Mouse (Mus musculus): ENCODE measurements around the gene Igfbp2.

Igfbp2 gene

DNA sequence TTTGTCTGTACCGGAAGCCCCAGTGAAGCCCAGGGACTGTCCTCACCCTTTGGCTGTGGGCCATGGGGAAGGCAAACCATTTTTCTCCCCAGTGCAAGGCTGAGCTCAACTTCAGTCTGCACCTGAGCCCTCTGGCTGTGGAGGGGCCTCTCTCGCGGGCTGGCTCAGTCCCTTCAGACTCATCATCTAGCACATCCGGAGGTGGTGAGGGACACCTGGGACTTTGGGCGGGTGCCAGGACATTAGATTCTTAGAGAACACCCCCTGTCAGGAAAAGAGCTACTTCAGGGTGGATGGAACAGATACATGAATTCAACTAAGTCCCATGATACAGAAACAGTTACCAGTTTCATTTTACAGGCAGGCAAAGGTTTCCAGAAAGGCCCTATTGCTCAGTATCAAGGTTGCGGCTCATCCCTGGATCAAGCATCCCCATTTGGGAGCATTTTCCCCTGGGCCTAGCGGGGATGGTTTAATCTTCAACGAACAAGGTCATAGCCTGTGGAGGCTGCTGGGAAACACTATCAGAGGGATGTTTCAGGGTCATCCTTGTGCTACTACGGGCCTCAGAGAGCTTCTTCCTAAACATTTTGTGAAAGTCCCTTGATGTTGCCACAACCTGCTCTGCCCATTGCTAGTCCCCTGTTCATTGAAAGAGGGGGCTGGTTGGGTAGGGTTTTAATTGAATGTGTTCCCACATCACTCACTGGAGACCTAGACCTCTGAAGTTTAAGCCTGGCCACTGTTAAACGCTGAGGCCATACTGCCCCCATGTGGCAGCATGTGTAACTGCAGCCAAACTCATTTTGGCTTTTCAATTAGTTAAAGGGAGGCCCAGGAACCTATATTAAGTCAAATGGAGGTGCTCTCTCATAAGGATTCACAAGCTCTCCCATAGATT lies 30.3 kb downstream of the Igfbp2 start:
- no peak for DNase-seq (ENCODE audit: low read depth, low spot score)

DNA sequence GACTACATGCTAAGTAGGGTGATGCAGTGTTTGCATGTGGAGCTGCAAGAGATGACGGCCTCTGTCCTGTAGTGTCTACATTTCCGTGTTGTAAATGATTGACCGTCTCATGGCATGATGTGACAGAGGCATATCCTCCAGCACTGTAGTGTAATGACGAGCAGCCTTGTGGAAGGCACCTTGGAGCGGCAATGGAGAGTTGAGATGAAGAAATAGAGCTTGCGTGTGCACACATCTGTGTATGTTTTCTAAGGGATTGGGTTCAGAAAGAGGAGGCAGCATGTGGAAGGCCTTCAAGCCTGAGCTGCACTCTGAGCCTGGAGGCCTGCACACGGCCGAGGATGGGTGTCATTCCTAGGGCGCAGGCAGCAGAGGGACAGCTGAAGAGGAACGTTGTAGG lies 31.4 kb downstream of the Igfbp2 start:
- DNase-seq (ENCODE audit: low read depth, low spot score) = no peak

DNA sequence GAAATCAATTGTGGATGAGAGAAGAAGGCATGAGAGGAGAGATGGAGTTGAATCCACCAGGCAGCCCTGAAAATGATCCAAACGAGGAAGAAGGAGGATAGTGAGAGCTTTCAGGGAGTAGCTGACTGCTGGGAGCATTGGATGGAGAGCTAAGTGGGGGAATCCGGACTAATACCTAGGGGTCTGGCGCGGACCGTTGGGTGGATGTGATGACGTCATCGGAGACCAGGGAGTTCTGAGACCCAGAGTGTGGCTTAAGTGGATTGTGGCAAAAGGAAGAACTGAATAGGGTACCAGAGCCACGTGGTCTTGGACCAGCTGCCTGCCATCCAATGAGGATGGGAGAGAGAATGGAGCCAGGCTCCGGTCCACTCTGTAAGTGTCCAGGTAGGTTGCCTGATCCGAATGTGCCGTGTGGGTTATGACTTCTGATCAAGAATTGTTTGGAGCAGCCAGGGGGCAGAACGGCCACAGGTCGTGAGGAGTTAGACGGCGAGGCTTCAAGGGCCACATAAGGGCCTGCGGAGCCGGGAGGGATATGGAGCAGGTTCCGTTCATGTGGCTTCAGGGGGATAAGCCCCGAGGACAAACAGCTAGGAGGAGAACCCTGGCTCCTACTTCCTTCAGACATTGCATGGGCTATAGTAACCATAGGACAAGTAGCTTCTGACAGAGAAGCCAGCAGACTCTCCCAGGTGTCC lies 32.1 kb downstream of the Igfbp2 start:
- no peak for DNase-seq (ENCODE audit: low read depth, low spot score)

DNA sequence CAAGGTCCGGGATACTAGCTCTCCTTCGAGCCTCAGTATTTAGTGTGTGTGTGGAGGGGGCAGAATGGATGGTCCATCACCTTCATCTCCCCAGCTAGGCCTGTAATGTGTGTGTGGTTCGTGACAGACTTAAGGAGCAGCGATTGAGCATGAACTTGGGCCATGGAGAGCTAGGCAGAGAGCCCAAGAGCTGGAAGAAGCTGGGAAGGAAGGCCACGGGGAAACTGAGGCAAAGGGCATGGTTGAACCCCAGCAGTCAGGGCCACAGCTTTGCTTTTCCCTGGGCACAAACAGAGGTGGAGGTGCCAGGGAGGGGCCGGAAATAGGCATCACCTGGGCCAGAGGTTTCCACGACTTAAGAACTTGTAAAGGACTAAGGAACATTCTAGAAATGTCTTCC lies 32.8 kb downstream of the Igfbp2 start:
- no peak for DNase-seq (ENCODE audit: low read depth, low spot score)

DNA sequence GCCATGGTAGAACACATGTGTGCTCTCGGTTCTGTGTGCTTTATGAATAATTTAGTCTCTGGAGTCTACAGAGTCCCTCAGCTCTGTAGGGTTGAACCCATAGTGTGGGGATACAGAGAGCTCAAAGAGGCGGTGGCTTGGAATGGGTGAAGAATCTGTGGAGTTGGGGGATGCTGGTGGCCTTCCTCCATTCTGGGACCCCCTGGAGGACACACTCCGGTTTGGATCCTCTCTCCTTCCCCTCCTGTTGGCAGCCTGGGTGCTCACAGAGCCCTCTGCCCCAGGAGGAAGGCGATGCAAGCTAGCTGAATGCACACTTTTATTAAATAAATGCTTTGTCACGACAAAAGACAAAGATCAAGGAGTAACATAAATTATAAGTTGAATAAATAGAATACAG lies 33.3 kb downstream of the Igfbp2 start:
- no peak for DNase-seq (ENCODE audit: low read depth, low spot score)

DNA sequence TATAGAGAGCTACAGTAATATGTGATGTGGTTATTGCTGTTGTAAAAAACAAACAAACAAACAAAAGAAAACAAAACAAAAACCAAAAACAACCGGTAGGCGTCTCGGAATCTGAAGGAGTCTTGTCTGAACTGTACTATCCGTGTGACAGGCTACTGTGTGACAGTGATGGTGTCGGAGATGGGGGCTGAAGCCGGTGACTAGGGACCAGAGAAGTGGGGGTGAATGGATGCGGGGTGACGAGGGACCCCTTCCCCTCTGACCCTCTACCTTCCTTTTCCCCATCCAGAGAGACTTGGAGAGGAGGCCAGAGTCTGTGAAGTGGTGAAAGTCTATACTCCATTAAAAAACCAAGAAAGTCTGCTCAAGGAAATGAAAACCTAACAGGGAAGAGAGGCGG lies 34.0 kb downstream of the Igfbp2 start:
- no peak for DNase-seq (ENCODE audit: low read depth, low spot score)

DNA sequence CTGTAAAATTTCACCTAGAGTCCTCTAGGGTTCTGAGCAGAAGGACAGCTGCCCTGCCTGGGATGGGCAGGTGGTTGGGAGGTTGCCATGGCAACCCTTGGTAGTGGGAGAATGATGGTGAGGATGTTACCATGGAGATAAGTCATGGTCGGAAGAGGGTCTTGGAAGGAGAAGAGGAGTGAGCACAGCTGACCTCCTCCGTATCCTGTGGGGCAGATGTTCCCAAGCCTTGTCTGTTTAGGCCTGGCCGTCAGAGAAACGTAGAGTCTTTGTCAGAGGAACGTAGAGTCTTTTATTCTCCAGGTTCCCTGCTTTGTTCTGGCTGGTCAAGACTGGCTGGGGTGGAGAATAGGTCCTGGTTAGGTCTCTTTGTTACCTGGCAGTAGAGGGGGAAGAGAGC lies 34.6 kb downstream of the Igfbp2 start:
- no peak for DNase-seq (ENCODE audit: low read depth, low spot score)

DNA sequence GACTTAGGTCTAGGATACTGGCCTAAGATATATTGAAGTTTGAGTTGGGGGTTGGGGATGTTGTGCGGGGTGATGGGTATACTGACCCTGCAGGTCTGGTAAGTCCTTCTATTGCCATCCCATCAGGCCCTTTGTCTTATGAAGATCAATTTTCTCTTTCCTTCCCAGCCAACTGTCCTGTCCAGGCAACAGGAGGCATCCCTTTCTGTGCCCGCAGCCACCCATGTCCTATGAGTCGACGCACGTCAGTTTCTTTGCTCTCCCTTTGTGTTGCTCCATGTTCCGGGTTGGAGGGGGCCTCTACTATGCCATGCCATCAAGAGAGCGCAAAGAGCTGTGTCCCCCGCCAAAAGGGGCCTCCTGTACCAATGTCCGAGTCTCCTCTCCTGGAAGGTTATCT lies 35.7 kb downstream of the Igfbp2 start:
- no peak for DNase-seq (ENCODE audit: low read depth, low spot score)

DNA sequence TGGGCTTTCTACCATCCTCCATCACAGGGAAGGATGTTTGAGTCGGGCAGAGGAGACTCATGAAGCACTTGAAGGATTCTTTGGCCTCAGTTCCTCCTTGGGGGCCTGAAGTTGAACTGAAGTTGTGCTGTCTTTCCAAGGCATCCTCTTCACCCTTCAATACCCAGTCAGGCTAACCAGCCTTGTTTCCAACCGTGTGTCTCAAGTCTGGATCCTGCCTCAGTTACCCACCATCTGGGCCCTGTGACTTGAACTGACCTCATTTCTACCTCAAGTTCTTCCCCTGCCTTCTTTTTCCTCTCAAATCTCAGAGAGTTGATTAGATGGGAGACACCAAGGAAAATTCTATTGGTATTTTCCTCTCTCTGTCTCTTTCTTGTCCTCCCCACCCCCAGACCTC lies 36.2 kb downstream of the Igfbp2 start:
- DNase-seq (ENCODE audit: low read depth, low spot score) = no peak

DNA sequence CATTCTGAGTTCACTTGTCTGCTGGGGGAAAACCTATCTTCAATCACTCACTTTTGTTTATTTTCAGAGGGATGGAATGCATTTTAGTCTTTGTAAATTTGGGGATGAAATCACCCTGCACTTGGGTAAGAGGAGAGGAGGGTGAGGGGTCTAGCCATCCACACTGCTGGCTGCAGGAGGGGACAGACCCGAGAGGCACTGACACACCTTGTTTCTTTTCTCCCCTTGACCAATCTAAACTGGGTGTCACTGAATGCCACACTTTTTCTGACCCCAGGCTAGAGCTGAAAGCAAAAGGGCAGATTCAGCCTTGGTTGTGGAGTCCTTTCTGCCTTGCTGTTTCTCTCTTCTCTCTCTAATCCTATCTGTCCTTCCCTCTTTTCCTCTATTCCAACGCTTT lies 37.4 kb downstream of the Igfbp2 start:
- no peak for DNase-seq (ENCODE audit: low read depth, low spot score)

DNA sequence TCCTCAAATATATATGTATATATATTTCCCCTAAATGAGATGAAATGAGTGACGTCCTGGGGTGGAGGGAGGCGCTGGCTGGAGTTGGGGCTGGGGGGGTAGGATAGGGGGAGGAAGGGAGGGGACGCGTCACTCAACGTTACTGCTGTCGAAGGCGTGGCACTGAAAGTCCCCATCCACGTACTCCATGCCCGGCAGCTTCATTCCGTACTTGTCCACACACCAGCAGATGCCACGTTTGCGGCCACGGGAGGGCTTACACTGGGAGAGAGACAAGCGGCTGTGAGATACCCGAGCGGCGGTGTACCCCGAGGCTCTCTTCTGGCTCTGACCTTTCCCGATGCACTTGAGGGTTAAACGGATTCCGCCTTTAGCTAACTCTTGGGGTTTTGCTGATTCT lies 37.9 kb downstream of the Igfbp2 start:
- DNase-seq (ENCODE audit: low read depth, low spot score) = no peak

DNA sequence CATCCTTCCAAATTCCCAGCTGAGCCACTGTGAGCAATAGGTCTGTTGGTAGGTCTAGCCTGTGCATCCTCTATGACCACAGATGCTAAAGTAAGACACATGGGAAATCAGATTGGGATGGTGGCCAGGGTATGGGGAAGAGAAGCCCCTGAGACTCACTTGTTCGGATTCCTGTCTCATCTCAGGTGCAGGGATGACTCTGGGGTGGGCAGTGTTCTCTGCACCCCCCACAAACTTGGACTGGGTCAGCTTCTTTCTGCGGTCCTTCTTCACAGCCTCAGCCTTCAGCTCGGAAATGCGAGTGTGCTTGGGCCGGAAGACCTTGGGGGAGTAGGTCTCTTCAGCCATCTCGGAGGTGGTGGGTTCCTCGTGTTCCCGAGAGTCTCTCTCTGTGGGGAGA lies 39.4 kb downstream of the Igfbp2 start:
- no peak for DNase-seq (ENCODE audit: low read depth, low spot score)

DNA sequence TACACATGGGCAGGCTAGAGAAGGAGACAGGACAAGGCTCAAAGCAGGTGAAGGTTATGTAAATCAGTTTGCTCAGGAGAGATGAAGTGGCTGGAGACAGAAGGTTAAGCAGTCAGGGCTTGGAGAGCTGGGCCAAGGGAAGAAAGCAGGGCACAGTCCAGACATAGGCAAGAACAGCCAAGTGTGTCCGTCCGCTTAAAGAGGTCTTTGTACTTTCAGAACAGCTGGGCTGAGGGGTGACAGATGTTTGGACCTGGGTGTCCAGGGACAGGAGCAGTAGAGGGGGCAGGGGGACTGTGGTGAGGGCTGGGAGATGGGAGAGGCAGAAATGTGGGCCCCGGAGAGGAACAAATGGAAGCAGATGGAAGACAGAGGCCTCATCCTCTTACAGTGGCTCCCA lies 40.0 kb downstream of the Igfbp2 start:
- no peak for DNase-seq (ENCODE audit: low read depth, low spot score)

DNA sequence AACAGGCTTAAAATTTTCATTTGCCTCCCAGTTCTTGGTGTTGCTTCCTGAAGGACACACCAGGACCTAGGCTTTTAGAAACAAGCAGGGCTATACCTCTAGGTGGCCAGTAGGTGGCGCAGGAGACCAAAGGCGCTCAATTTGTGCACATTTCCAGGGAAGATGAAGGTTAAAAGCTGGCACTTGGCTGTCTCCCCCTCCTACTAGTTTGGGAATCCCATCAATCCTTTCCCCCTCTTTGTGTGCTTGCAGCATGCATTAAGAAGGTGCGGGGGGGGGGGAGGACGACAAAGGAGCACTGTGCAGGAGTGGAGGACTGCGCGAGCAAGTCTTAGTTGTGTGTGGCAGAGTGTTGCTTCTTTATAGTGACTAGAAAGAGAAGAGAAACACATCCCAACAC lies 41.6 kb downstream of the Igfbp2 start:
- no peak for DNase-seq (ENCODE audit: low read depth, low spot score)

DNA sequence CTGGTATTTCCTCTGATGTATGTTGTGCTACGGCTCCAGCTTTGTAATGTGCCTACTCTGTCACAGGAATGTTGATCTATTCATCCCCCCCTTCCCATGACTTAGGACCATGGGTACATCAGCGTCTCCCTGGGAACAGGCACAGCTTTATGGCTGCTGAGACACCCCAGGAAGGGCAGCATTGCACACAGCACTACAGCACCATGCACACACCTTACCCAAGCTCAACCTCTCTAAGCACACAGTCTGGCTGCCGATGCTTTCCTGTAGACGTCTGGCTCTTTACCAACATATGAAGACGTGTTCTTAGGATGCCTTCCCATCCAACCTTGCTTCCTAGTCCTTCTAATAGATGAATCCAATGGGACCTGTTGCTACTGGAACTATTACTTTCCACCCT lies 42.1 kb downstream of the Igfbp2 start:
- no peak for DNase-seq (ENCODE audit: low read depth, low spot score)

DNA sequence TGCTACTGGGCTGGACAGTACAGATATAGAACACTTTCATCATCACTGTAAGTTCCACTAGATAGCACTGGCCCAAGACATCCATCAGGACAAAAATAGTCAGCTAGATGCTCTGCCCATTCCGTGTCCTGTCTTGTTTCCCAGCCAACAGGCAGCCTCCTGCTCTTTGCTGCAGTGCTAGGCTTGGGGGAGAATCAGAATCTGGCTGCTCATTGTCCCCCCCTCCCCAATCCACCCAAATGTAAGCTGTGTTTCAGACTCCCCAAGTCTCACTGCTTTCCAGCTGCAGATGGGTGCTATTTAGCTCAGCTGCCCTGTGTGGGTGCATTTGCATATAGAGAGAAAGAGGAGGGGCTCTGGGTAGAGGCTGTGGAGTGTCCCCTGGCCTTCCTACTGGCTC lies 43.0 kb downstream of the Igfbp2 start:
- DNase-seq (ENCODE audit: low read depth, low spot score) = no peak

DNA sequence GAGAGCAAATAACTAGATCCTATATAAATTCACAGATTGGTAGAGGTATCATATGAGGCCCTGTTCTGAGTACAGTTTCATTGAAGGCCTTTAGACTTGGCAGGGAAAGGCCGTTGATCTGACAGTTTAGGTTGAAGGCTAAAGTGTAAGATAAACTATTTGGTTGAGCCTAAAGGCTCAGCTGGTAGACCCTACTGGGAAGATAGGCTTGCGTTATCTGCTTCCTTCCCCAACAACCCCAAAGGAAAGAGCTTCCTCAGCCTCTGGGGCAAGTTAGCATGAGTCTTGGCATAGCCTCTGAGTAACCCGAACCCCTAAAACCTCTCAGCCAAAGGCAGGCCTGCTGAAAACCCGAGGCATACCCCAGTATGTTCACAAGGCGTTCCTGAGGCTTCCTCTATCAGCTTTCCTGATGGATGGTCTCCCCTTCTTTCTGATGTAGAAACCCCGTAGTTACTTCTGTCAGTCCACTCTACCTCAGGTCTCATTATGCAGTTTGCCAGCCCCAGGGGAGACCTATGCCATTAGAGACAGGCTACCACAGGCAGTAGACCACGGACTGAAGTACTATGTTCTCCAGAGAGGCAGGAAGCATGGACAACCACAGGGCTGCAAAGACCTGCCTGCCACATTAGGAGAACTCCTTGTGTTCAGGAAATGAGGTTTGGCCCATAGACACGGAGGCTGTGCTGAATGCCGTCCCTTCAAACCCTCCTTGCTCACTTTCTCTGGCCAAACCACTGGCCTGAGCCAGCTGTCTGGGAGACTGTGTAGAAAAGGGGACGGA lies 44.3 kb downstream of the Igfbp2 start:
- no peak for DNase-seq (ENCODE audit: low read depth, low spot score)

DNA sequence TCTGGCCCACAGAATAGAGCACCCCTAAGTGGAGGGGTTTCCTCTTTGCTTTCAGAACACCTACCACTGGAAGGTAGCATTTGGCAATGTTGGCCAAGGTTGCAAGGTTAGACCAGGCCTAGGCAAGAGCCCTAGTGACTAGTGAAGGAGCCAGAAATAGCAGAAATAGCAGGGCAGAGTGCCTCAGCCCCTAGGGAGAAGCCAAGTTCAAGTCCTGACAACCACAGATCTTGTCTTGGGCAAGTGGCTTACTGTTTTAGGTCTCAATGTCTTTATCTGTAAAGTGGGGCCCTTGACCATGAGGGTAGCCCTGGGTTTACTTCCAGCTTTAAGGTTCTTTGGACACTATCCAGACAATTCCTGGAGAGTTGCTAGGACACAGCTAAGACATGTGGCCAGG lies 45.0 kb downstream of the Igfbp2 start:
- no peak for DNase-seq (ENCODE audit: low read depth, low spot score)

DNA sequence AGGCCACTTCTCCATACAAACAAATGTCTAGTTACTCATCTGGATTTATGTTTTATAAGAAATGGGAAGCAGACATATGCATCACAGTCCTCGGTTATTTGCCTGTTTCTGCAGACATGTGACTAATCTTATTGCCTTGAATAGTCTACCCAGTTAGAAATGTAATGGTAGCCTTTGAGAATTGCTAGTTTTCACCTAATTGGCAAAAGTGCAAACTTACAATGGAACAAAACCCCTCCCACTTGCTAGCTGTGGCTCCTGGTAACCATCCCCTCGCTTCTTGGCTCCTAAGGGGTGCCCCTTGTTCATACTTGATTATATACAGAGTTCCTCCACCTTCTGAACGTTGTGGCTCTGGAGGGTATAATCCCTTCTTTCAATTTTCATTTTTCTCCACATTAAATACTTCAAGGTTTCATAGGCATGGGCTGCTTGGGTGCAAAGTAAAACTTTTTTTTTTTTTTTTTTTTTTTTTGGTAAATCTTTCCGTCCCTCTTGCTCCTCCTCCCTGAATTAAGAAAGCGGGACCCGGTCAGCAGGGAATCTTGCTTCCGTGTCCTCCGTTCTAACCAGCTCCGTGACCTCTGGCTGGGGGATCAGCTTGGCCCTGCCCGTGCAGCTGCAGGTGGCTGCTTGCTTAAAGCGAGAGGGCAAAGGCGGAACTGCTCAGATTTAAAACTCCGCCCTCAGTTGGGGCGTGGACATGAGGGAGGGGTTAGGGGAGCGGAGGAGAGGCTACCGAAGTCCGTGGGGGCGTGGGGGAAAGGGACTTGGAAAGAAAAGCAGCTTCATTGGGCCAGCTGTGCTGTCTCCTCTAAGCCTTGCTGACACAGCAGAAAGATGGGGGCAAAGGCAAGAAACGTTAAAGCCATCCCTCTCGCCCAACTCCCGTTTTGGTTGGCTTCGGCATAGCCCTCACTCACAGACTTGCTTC lies 45.6 kb downstream of the Igfbp2 start:
- DNase-seq (ENCODE audit: low read depth, low spot score) = no peak

DNA sequence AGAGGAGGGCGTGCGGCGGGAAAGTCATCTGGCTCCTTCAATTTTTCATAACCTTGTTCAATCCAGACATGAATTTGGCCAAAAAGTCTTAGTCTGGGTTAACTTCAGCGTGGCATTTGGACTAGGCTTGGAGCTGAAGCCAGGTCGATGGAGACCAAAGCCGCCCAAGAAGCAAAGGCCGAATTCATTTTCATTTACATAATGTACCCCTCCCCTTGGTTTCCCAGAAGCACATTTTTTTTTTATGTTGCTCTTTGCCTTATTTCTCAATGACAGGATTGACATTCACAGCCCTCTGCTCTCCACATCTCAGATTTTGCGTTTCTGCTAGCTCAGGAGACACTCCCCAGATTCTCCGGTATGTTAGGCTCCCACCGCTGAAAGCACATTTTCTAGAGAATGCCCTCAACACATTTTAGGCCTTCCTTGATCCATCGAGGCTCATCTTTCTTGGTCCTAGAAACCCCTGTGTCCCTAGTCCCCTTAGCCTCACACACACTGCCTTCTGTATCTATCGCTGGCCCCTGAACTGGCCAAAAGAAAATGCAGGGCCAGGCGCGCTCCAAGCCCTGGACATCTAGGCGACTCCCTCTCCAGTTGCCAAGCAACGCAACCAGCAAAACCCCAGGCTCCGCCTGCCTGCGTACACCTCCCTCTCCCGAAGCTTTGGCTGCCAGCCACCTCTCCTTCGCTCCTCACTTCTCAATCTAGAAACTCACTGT lies 46.5 kb downstream of the Igfbp2 start:
- no peak for DNase-seq (ENCODE audit: low read depth, low spot score)

DNA sequence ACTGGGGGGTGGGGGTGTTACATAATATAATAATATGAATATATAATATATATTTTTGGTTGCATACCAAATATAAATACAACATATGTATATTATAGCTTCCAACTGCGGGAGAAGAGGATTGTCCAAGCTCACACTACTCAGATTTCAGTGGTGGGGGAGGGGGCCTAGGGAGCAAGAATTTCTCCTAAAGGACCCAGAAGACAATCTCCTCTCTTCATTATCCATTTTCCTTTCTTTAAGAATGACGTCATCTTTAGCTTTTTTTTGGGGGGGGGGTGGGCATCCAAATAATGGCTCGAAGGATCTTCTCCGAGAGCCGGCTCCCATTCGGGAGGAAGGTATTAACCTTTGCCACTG lies 47.0 kb downstream of the Igfbp2 start:
- DNase-seq (ENCODE audit: low read depth, low spot score) = no peak

Data from WW6 (cell line).